Comparison of ENCODE assay signal across 10 mouse cellular contexts in genomic region chr2:24664678-24665257, GRCm38 (mm10).
DNase-seq lines count a peak whose midpoint lies in the region; ATAC-seq and TF ChIP-seq lines count a peak whose summit lies in the region.
"Had no signal": no experiment of that assay in that cellular context is flagged by ENCODE, and none has a peak within 500 bp of the region (broad histone marks: within the 10 kb centered on the region; RNA-seq: fewer than 3 reads in every experiment).

No protein-coding gene starts in this region.

- WGBS in forebrain, embryonic 14.5 days = 10% methylated on average over 9 of the region's 9 CpGs
- 12% methylated on average over 9 of the region's 9 CpGs for WGBS in midbrain, embryonic 11.5 days
- WGBS in lung, adult 2 months = 37% methylated on average over 9 of the region's 9 CpGs

- DNase-seq in cerebellum, postnatal 10 days = peak; percentile 77 to 80
- no peak for DNase-seq in cerebellum, adult 9-11 months
- DNase-seq in ES-CJ7 (ENCODE audit: low read depth, low spot score) (peak; percentile 38), adipocyte (ENCODE audit: low spot score) (no peak)
- peak; percentile 87 for DNase-seq in forebrain, embryonic 14.5 days (ENCODE audit: low spot score)
- DNase-seq in midbrain, embryonic 11.5 days (ENCODE audit: low spot score, missing footprints) = peak; percentile 92
- no peak for DNase-seq in lung, adult 2 months
- no peak for DNase-seq in frontal cortex, postnatal 14 days (ENCODE audit: low spot score in 2 of 2)
- DNase-seq: spleen, adult 18-20 months had no signal

- H3K27me3 ChIP-seq in forebrain, embryonic 14.5 days (replicated peaks; ENCODE audit: control insufficient read depth, insufficient read depth, low read length) = no peaks in the 10 kb centered on the region
- no peaks in the 10 kb centered on the region for H3K27me3 ChIP-seq in midbrain, embryonic 11.5 days (ENCODE audit: control insufficient read depth, insufficient read depth, low read length)

- TF ChIP-seq CTCF in lung, adult 2 months (IDR thresholded peaks at IDR 0.05; ENCODE audit: insufficient read depth, low read length) = no peak

- H3K4me3 ChIP-seq in forebrain, embryonic 14.5 days (ENCODE audit: low read depth, low read length) = peak overlapping the region; percentile 16; the same call in 1 of the 2 replicates
- H3K4me3 ChIP-seq in midbrain, embryonic 11.5 days (ENCODE audit: low read depth, low read length) = no peak overlapping the region
- no peak overlapping the region for H3K4me3 ChIP-seq in lung, adult 2 months (replicated peaks; ENCODE audit: extremely low read depth, low read depth, low read length)

- H3K9me3 ChIP-seq in forebrain, embryonic 14.5 days (replicated peaks; ENCODE audit: control insufficient read depth, low read length) = no peaks in the 10 kb centered on the region
- H3K9me3 ChIP-seq in midbrain, embryonic 11.5 days (ENCODE audit: control insufficient read depth, low read length) = no peaks in the 10 kb centered on the region

- peak overlapping the region; percentile 22; the same call in 1 of the 2 replicates for H3K27ac ChIP-seq in forebrain, embryonic 14.5 days (ENCODE audit: low read depth, low read length)
- no peak overlapping the region for H3K27ac ChIP-seq in midbrain, embryonic 11.5 days (ENCODE audit: low read depth, low read length)
- H3K27ac ChIP-seq: macrophage had no signal

- H3K4me1 ChIP-seq in forebrain, embryonic 14.5 days (ENCODE audit: control insufficient read depth, insufficient read depth, low read length) = peaks cover 5% of the 10 kb centered on the region; the same call in 1 of the 2 replicates
- peaks cover 7% of the 10 kb centered on the region; the same call in 1 of the 2 replicates for H3K4me1 ChIP-seq in midbrain, embryonic 11.5 days (ENCODE audit: control insufficient read depth, insufficient read depth, low read length)
- no peaks in the 10 kb centered on the region for H3K4me1 ChIP-seq in lung, adult 2 months (ENCODE audit: control insufficient read depth, insufficient read depth, low read length)

- H3K9ac ChIP-seq in forebrain, embryonic 14.5 days (ENCODE audit: low read length) = no peak overlapping the region
- no peak overlapping the region for H3K9ac ChIP-seq in midbrain, embryonic 11.5 days (ENCODE audit: low read length)

- H3K36me3 ChIP-seq in forebrain, embryonic 14.5 days (ENCODE audit: control insufficient read depth, insufficient read depth, low read length) = 0 out of 2 replicates have a peak, but pooled peaks cover 3% of the 10 kb centered on the region
- H3K36me3 ChIP-seq in midbrain, embryonic 11.5 days (ENCODE audit: control insufficient read depth, insufficient read depth, low read length) = no peaks in the 10 kb centered on the region

- peak; percentile 83 for ATAC-seq in forebrain, embryonic 14.5 days
- ATAC-seq in midbrain, embryonic 11.5 days (ENCODE audit: low FRiP score) = peak; percentile 89

- H3K4me2 ChIP-seq in forebrain, embryonic 14.5 days (ENCODE audit: low read length) = peak overlapping the region; percentile 37; the same call in 1 of the 2 replicates
- H3K4me2 ChIP-seq in midbrain, embryonic 11.5 days = peak overlapping the region; percentile 20; the same call in 1 of the 2 replicates

- TF ChIP-seq POLR2A in lung, adult 2 months (IDR thresholded peaks at IDR 0.05; ENCODE audit: borderline replicate concordance, extremely low read depth, low read depth, low read length) = no peak

Comparison
In these comparisons a context has a peak if more than half of its experiments do, and no peak if none do; other contexts are left out.
1. DNase-seq: peak in cerebellum, postnatal 10 days (2 of 2), ES-CJ7 (single experiment), forebrain, embryonic 14.5 days (single experiment) and midbrain, embryonic 11.5 days (single experiment); none in cerebellum, adult 9-11 months (single experiment), lung, adult 2 months (single experiment), frontal cortex, postnatal 14 days (0 of 2) and adipocyte (single experiment).